In the genomic region with DNA sequence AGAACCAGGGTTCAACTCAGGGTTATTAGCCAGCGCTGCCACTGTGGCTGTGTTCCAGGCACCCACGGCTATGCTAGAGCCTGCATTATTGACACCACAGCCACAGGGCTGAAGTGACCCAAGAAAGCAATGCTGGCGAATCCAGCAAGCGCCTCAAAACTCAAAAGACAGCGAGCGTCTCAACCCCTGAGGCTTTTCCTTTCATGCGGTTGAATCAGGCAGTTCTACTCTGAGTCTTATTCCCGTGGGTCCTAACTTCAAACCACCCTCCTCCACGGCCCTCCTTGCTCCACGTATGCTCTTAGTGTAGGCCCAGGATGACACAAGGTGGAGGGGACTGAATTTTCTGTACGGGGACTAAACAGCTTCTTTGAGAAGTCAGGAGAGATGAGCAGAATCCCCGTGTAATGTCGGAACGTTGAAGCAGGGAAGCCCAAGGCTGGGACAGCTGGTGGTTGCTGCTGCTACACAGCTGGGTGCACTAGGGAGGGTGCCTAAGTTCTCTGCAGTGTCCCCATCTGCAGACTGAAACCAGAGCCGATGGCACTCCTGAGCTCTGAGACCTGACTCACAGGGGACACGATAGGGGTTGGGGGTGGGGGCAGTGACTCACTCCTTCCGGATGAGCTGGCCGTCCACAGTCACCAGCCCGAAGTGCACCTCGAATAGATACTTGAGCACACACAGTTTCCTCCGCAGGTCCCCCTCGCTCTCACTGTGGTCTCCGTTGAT, we compare ENCODE assay signal across 20 mouse cellular contexts. TPM values are rescaled to one million over a fixed set of nuclear protein-coding genes. Genes with fewer than 3 reads are reported as not detected.
DNase-seq lines count a peak whose midpoint lies in the region; ATAC-seq lines count a peak whose summit lies in the region.
"Had no signal": no experiment of that assay in that cellular context is flagged by ENCODE, and none has a peak within 500 bp of the region (broad histone marks: within the 10 kb centered on the region; RNA-seq: fewer than 3 reads in every experiment).

No protein-coding gene starts in this region.

- H3K27ac ChIP-seq in kidney, embryonic 16.5 days (ENCODE audit: low read length): no peak overlapping the region
- H3K27ac ChIP-seq: embryonic facial prominence, embryonic 13.5 days; heart, embryonic 13.5 days; midbrain, embryonic 15.5 days; stomach, postnatal 0 days had no signal

- 0 out of 2 replicates have a peak, but pooled peaks have one; percentile 21 for ATAC-seq in kidney, embryonic 16.5 days (ENCODE audit: low FRiP score, low TSS enrichment)
- no peak for ATAC-seq in frontal cortex, adult (ENCODE audit: low TSS enrichment)
- ATAC-seq: forebrain, embryonic 16.5 days; hindbrain, embryonic 16.5 days; intestine, embryonic 16.5 days; midbrain, embryonic 15.5 days had no signal

- no peaks in the 10 kb centered on the region for H3K27me3 ChIP-seq in kidney, embryonic 16.5 days (ENCODE audit: insufficient read depth, low read length)
- H3K27me3 ChIP-seq: embryonic facial prominence, embryonic 13.5 days; heart, embryonic 13.5 days; megakaryocyte, embryonic 14.5 days; midbrain, embryonic 15.5 days had no signal

- H3K9ac ChIP-seq in kidney, embryonic 16.5 days (replicated peaks; ENCODE audit: low read length): no peak overlapping the region
- H3K9ac ChIP-seq: embryonic facial prominence, embryonic 13.5 days; heart, embryonic 13.5 days; midbrain, embryonic 15.5 days had no signal

- H3K4me2 ChIP-seq in kidney, embryonic 16.5 days (replicated peaks; ENCODE audit: low read depth, low read length): no peak overlapping the region
- H3K4me2 ChIP-seq: embryonic facial prominence, embryonic 13.5 days; heart, embryonic 13.5 days; liver, embryonic 11.5 days; midbrain, embryonic 15.5 days had no signal

- no peaks in the 10 kb centered on the region for H3K36me3 ChIP-seq in kidney, embryonic 16.5 days (ENCODE audit: insufficient read depth, low read length)
- H3K36me3 ChIP-seq: midbrain, embryonic 15.5 days had no signal

- H3K9me3 ChIP-seq in kidney, embryonic 16.5 days (ENCODE audit: low read length): no peaks in the 10 kb centered on the region
- H3K9me3 ChIP-seq: embryonic facial prominence, embryonic 13.5 days; heart, embryonic 13.5 days; megakaryocyte, embryonic 14.5 days; midbrain, embryonic 15.5 days had no signal

- no peak overlapping the region for H3K4me3 ChIP-seq in kidney, embryonic 16.5 days (ENCODE audit: low read length)
- H3K4me3 ChIP-seq: embryonic facial prominence, embryonic 13.5 days; heart, embryonic 13.5 days; megakaryocyte, embryonic 14.5 days; midbrain, embryonic 15.5 days had no signal

- H3K4me1 ChIP-seq in kidney, embryonic 16.5 days (ENCODE audit: insufficient read depth, low read length): peaks cover 9% of the 10 kb centered on the region
- H3K4me1 ChIP-seq: megakaryocyte, embryonic 14.5 days; midbrain, embryonic 15.5 days had no signal

- WGBS in kidney, embryonic 16.5 days: 67% methylated on average over 23 of the region's 23 CpGs

- DNase-seq in kidney, postnatal 36 days: no peak
- peak; percentile 41 for DNase-seq in MN1 (ENCODE audit: low spot score)
- DNase-seq in adrenal gland, postnatal 14 days: peak; percentile 80
- DNase-seq in spleen, postnatal 14 days (ENCODE audit: low spot score in 2 of 2): no peak
- DNase-seq in retina, embryonic 14.5 days (ENCODE audit: low spot score): no peak
- DNase-seq: cerebellum, adult 9-10 months; heart, postnatal 36 days; kidney, postnatal 4 days; lung, adult 2 months had no signal

RNA-seq across cellular contexts. Expression of gene Hps1, which starts 9.5 kb away (rescaled TPM):
- polyA plus RNA-seq in kidney, embryonic 16.5 days (2015; fragmentation: Nextera tagmentation; extraction: Ambion mirVana): 16.8 and 16.9 TPM in 2 replicates
- 18.9 and 19.8 TPM in 2 replicates for total RNA-seq in adrenal gland, postnatal 14 days (2021)

RNA-seq across cellular contexts. Expression of gene Pyroxd2, which starts 17.7 kb away (rescaled TPM):
- polyA plus RNA-seq in kidney, embryonic 16.5 days (2015; fragmentation: Nextera tagmentation; extraction: Ambion mirVana): 9.7 and 9.9 TPM in 2 replicates
- total RNA-seq in adrenal gland, postnatal 14 days (2021): 18.5 and 19.8 TPM in 2 replicates

Comparison
In these comparisons a context has a peak if more than half of its experiments do, and no peak if none do; other contexts are left out.
1. DNase-seq: peak in MN1 (single experiment) and adrenal gland, postnatal 14 days (single experiment); none in kidney, postnatal 36 days (0 of 2), spleen, postnatal 14 days (0 of 2) and retina, embryonic 14.5 days (single experiment).